Mouse (Mus musculus) testis, adult 2 months (tissue): ENCODE results near the gene Paqr6.

ENCODE experiments used
- CTCF ChIP-seq: fragments of 200-500 bp; IDR thresholded peaks from 2 replicates; pipeline ENCODE4 v1.5.1; 2012; ENCODE audit warnings: low read depth, mild to moderate bottlenecking, inconsistent platforms, low read length, moderate library complexity; ENCODE audit not compliant: control insufficient read depth, insufficient read depth, insufficient replicate concordance
- POLR2A ChIP-seq: fragments of 200-500 bp; IDR thresholded peaks from 2 replicates; pipeline ENCODE4 v1.6.1; 2012; ENCODE audit warnings: low read depth, mild to moderate bottlenecking, inconsistent platforms, low read length, moderate library complexity; ENCODE audit not compliant: control insufficient read depth

GRCm38 (mm10) chr3:88359989-88360388 lies 4.4 kb upstream of the Paqr6 start:
- no peak for TF ChIP-seq POLR2A
- TF ChIP-seq CTCF: no peak
